Mouse (Mus musculus): ENCODE results near the gene Plk3. TPM values are rescaled to one million over a fixed set of nuclear protein-coding genes. Genes with fewer than 3 reads are reported as not detected.

Plk3 gene
- polyA plus RNA-seq, 1 experiment = 20.4 TPM

- peaks cover 2% of the 10 kb centered on the region; the same call in 1 of the 2 replicates for H3K4me1 ChIP-seq (ENCODE audit: control insufficient read depth, insufficient read depth, low read length)
- peak overlapping the region; percentile 4 for H3K4me3 ChIP-seq (replicated peaks; ENCODE audit: extremely low read depth, low read depth, low read length)
- DNase-seq = no peak
- TF ChIP-seq CTCF (IDR thresholded peaks at IDR 0.05; ENCODE audit: insufficient read depth, low read length) (no peak), POLR2A (IDR thresholded peaks at IDR 0.05; ENCODE audit: borderline replicate concordance, extremely low read depth, low read depth, low read length) (no peak)
- 18% methylated on average over 5 of the region's 5 CpGs for WGBS
Measured at GRCm38 (mm10) chr4:117096666-117097065, 37.1 kb downstream of the Plk3 start.

GRCm38 (mm10) chr4:117095551-117096452 lies 38.0 kb downstream of the Plk3 start, which contains the start of gene Ptch2:
Gene Ptch2 (plus strand): TSS chr4:117096075.
- TF ChIP-seq CTCF (IDR thresholded peaks at IDR 0.05; ENCODE audit: insufficient read depth, low read length) = no peak
- TF ChIP-seq POLR2A (IDR thresholded peaks at IDR 0.05; ENCODE audit: borderline replicate concordance, extremely low read depth, low read depth, low read length) = no peak
- H3K4me1 ChIP-seq (ENCODE audit: control insufficient read depth, insufficient read depth, low read length) = peaks cover 2% of the 10 kb centered on the region; the same call in 1 of the 2 replicates
- DNase-seq = peak; percentile 38
- WGBS = 3% methylated on average over 50 of the region's 50 CpGs
- H3K4me3 ChIP-seq (replicated peaks; ENCODE audit: extremely low read depth, low read depth, low read length) = peak within 1 kb of the TSS; percentile 41

GRCm38 (mm10) chr4:117094626-117095361 lies 39.0 kb downstream of the Plk3 start:
- Histone ChIP-seq H3K4me3 (replicated peaks; ENCODE audit: extremely low read depth, low read depth, low read length) (no peak overlapping the region), H3K4me1 (ENCODE audit: control insufficient read depth, insufficient read depth, low read length) (peaks cover 2% of the 10 kb centered on the region; the same call in 1 of the 2 replicates)
- 74% methylated on average over 3 of the region's 3 CpGs for WGBS
- DNase-seq = no peak
- TF ChIP-seq CTCF (IDR thresholded peaks at IDR 0.05; ENCODE audit: insufficient read depth, low read length) (no peak), POLR2A (IDR thresholded peaks at IDR 0.05; ENCODE audit: borderline replicate concordance, extremely low read depth, low read depth, low read length) (no peak)

- TF ChIP-seq CTCF (IDR thresholded peaks at IDR 0.05; ENCODE audit: insufficient read depth, low read length) = no peak
- no peak for TF ChIP-seq POLR2A (IDR thresholded peaks at IDR 0.05; ENCODE audit: borderline replicate concordance, extremely low read depth, low read depth, low read length)
- no peak for DNase-seq
- 74% methylated on average over 7 of the region's 7 CpGs for WGBS
- Histone ChIP-seq H3K4me1 (ENCODE audit: control insufficient read depth, insufficient read depth, low read length) (no peaks in the 10 kb centered on the region; the same call in 1 of the 2 replicates), H3K4me3 (replicated peaks; ENCODE audit: extremely low read depth, low read depth, low read length) (no peak overlapping the region)
Measured at GRCm38 (mm10) chr4:117090586-117090985, 43.2 kb downstream of the Plk3 start.

GRCm38 (mm10) chr4:117087948-117088640 lies 45.7 kb downstream of the Plk3 start:
- Histone ChIP-seq H3K4me1 (ENCODE audit: control insufficient read depth, insufficient read depth, low read length) (no peaks in the 10 kb centered on the region), H3K4me3 (replicated peaks; ENCODE audit: extremely low read depth, low read depth, low read length) (no peak overlapping the region)
- DNase-seq = no peak
- 73% methylated on average over 7 of the region's 7 CpGs for WGBS
- no peak for TF ChIP-seq CTCF (IDR thresholded peaks at IDR 0.05; ENCODE audit: insufficient read depth, low read length)
- no peak for TF ChIP-seq POLR2A (IDR thresholded peaks at IDR 0.05; ENCODE audit: borderline replicate concordance, extremely low read depth, low read depth, low read length)

Other genes starting within 250 kb of the Plk3 start
- gene Urod, start 139.6 kb downstream of the Plk3 start, polyA plus RNA-seq (2012; rRNA removed) = 42.1 and 56.1 TPM in 2 replicates
- gene Hectd3, start 138.6 kb downstream of the Plk3 start, polyA plus RNA-seq (2012; rRNA removed) = 66.3 and 69.1 TPM in 2 replicates
- 4.3 and 6.1 TPM in 2 replicates for gene Eif2b3, start 114.6 kb downstream of the Plk3 start, polyA plus RNA-seq (2012; rRNA removed)
- gene Ptch2, start 37.9 kb downstream of the Plk3 start, polyA plus RNA-seq (2012; rRNA removed) = 8.3 and 8.8 TPM in 2 replicates
- 12.1 and 13.7 TPM in 2 replicates for gene Btbd19, start 8.2 kb downstream of the Plk3 start, polyA plus RNA-seq (2012; rRNA removed)
- gene Tctex1d4, start 7.2 kb downstream of the Plk3 start, polyA plus RNA-seq (2012; rRNA removed) = 58.9 and 61.4 TPM in 2 replicates
- gene Rps8, start 22.3 kb upstream of the Plk3 start, polyA plus RNA-seq (2012; rRNA removed) = 456 and 494 TPM in 2 replicates
- 0.34 and 0.86 TPM in 2 replicates for gene Kif2c, start 48.7 kb upstream of the Plk3 start, polyA plus RNA-seq (2012; rRNA removed)
- gene Tmem53, start 118.0 kb upstream of the Plk3 start, polyA plus RNA-seq (2012; rRNA removed) = 21.7 and 24.1 TPM in 2 replicates
- gene Armh1, start 118.2 kb upstream of the Plk3 start, polyA plus RNA-seq (2012; rRNA removed) = 4.2 and 5.2 TPM in 2 replicates